Mouse (Mus musculus): ENCODE results near the gene Rfx7. TPM values are rescaled to one million over a fixed set of nuclear protein-coding genes. Genes with fewer than 3 reads are reported as not detected.
A peak's percentile ranks its signal among the peaks of the same experiment; 100 is the strongest.

The Rfx7 gene
- total and polyA plus RNA-seq, 2 experiments from 2014 or later: 3.1 to 18.9 TPM

GRCm38 (mm10) chr9:72672361-72672760 lies 140.3 kb downstream of the Rfx7 start:
- Histone ChIP-seq H3K9ac (replicated peaks; ENCODE audit: low read depth, low read length) (no peak overlapping the region), H3K27ac (ENCODE audit: low read depth) (no peak overlapping the region), H3K27me3 (ENCODE audit: control insufficient read depth, insufficient read depth, low read length) (no peaks in the 10 kb centered on the region), H3K4me3 (ENCODE audit: low read depth, low read length) (no peak overlapping the region), H3K9me3 (replicated peaks; ENCODE audit: control insufficient read depth, low read length) (no peaks in the 10 kb centered on the region), H3K4me1 (ENCODE audit: control insufficient read depth, insufficient read depth) (no peaks in the 10 kb centered on the region), H3K36me3 (replicated peaks; ENCODE audit: control insufficient read depth, insufficient read depth, low read length) (peaks cover 76% of the 10 kb centered on the region), H3K4me2 (ENCODE audit: low read depth, low read length) (no peak overlapping the region)
- WGBS: 16% methylated on average over 2 of the region's 2 CpGs
- DNase-seq (ENCODE audit: low spot score) (peak; percentile 77), ATAC-seq (ENCODE audit: insufficient read depth, low read depth) (no peak)
- TF ChIP-seq EP300 (IDR thresholded peaks at IDR 0.05; ENCODE audit: low read depth) (no peak), CTCF (IDR thresholded peaks at IDR 0.05; ENCODE audit: low read depth) (peak; percentile 96)

Small RNA genes within 50 kb of the gene (microRNA-seq; reads per million reads assigned to microRNA genes)
- not detected for gene Gm28010

Other genes starting within 250 kb of the Rfx7 start
- gene Mns1, start 94.2 kb upstream of the Rfx7 start, total RNA-seq (2014; rRNA removed; ENCODE audit: low replicate concordance): 1.1 and 2.3 TPM in 2 replicates
- 4.7 and 5.1 TPM in 2 replicates for gene Mns1, start 94.2 kb upstream of the Rfx7 start, polyA plus RNA-seq (2015; fragmentation: Nextera tagmentation; extraction: Ambion mirVana)
- gene Tex9, start 40.0 kb upstream of the Rfx7 start, total RNA-seq (2014; rRNA removed; ENCODE audit: low replicate concordance): 0.76 and 9.7 TPM in 2 replicates
- gene Tex9, start 40.0 kb upstream of the Rfx7 start, polyA plus RNA-seq (2015; fragmentation: Nextera tagmentation; extraction: Ambion mirVana): 6.3 and 8.4 TPM in 2 replicates
- gene Nedd4, start 130.1 kb downstream of the Rfx7 start, total RNA-seq (2014; rRNA removed; ENCODE audit: low replicate concordance): 444 and 493 TPM in 2 replicates
- gene Nedd4, start 130.1 kb downstream of the Rfx7 start, polyA plus RNA-seq (2015; fragmentation: Nextera tagmentation; extraction: Ambion mirVana): 294 and 303 TPM in 2 replicates